Mouse (Mus musculus) cortical plate, adult 2 months (tissue): ENCODE data around the gene Nek5. TPM values are rescaled to one million over a fixed set of nuclear protein-coding genes. Genes with fewer than 3 reads are reported as not detected.

Experiments used
- H3K27ac ChIP-seq: fragments of 200-500 bp; 2 replicates; pipeline ENCODE4 v1.5.1; 2012; ENCODE audit warnings: low read length, control low read depth, inconsistent platforms; ENCODE audit not compliant: insufficient read depth
- H3K4me1 ChIP-seq: fragments of 200-500 bp; 2 replicates; pipeline ENCODE4 v1.6.1; 2011; ENCODE audit warnings: low read length; ENCODE audit not compliant: control insufficient read depth, insufficient read depth
- H3K4me3 ChIP-seq: fragments of 200-500 bp; 2 replicates; pipeline ENCODE4 v1.5.1; 2011; ENCODE audit warnings: mild to moderate bottlenecking, low read length, control low read depth; ENCODE audit not compliant: insufficient read depth
- CTCF ChIP-seq: fragments of 200-500 bp; IDR thresholded peaks from 2 replicates; pipeline ENCODE4 v1.5.1; 2011; ENCODE audit warnings: mild to moderate bottlenecking, control low read depth, low read length; ENCODE audit not compliant: insufficient read depth; ENCODE audit errors: extremely low read depth
- POLR2A ChIP-seq: fragments of 200-500 bp; IDR thresholded peaks from 2 replicates; pipeline ENCODE4 v1.6.1; 2011; ENCODE audit warnings: mild to moderate bottlenecking, low read length, control low read depth; ENCODE audit not compliant: insufficient read depth; ENCODE audit errors: extremely low read depth
- polyA plus RNA-seq: library from polyadenylated mRNA; depleted of rRNA; stranded (reverse); fragments of >200 nt; gene quantifications from 2 replicates; pipeline ENCODE4 v1.2.3, GENCODE M21; 2012

The Nek5 gene
- polyA plus RNA-seq, 1 experiment: 0.33 TPM

GRCm38 (mm10) chr8:22055492-22055877 lies 69.4 kb downstream of the Nek5 start:
- Histone ChIP-seq H3K27ac (no peak overlapping the region), H3K4me1 (no peaks in the 10 kb centered on the region), H3K4me3 (no peak overlapping the region)
- TF ChIP-seq CTCF (no peak), POLR2A (no peak)

- H3K4me1 ChIP-seq: no peaks in the 10 kb centered on the region
- TF ChIP-seq POLR2A (no peak), CTCF (no peak)
- no peak overlapping the region for H3K27ac ChIP-seq
- no peak overlapping the region for H3K4me3 ChIP-seq
These were observed 70.0 kb downstream of the Nek5 start for GRCm38 (mm10) chr8:22054674-22055491.

- H3K4me3 ChIP-seq: no peak overlapping the region
- H3K4me1 ChIP-seq: no peaks in the 10 kb centered on the region
- peak; percentile 51; the same call in 1 of the 2 replicates for TF ChIP-seq CTCF
- TF ChIP-seq POLR2A: no peak
- H3K27ac ChIP-seq: no peak overlapping the region
These were observed 77.0 kb downstream of the Nek5 start for GRCm38 (mm10) chr8:22047699-22048464.

- Histone ChIP-seq H3K27ac (no peak overlapping the region), H3K4me3 (no peak overlapping the region), H3K4me1 (no peaks in the 10 kb centered on the region)
- TF ChIP-seq POLR2A: no peak
- TF ChIP-seq CTCF: no peak
These were observed 81.1 kb downstream of the Nek5 start for GRCm38 (mm10) chr8:22043706-22044105.

GRCm38 (mm10) chr8:22042515-22042914 lies 82.3 kb downstream of the Nek5 start:
- no peak overlapping the region for H3K27ac ChIP-seq
- H3K4me3 ChIP-seq: no peak overlapping the region
- TF ChIP-seq POLR2A: no peak
- TF ChIP-seq CTCF: no peak
- no peaks in the 10 kb centered on the region for H3K4me1 ChIP-seq

- no peak overlapping the region for H3K27ac ChIP-seq
These were observed 84.7 kb downstream of the Nek5 start for GRCm38 (mm10) chr8:22040153-22040509.

GRCm38 (mm10) chr8:22039468-22040152 lies 85.2 kb downstream of the Nek5 start:
- Histone ChIP-seq H3K27ac (no peak overlapping the region), H3K4me3 (no peak overlapping the region), H3K4me1 (no peaks in the 10 kb centered on the region)
- TF ChIP-seq POLR2A (no peak), CTCF (no peak)

More at GRCm38 (mm10) chr8:22040153-22040509, 84.7 kb downstream of the Nek5 start:
- no peak for TF ChIP-seq POLR2A
- Histone ChIP-seq H3K4me1 (no peaks in the 10 kb centered on the region), H3K4me3 (no peak overlapping the region)

- Histone ChIP-seq H3K4me1 (no peaks in the 10 kb centered on the region), H3K4me3 (no peak overlapping the region), H3K27ac (no peak overlapping the region)
- TF ChIP-seq POLR2A (no peak), CTCF (no peak)
These were observed 87.8 kb downstream of the Nek5 start for GRCm38 (mm10) chr8:22037022-22037421.

GRCm38 (mm10) chr8:22036137-22036536 lies 88.7 kb downstream of the Nek5 start:
- no peak overlapping the region for H3K4me3 ChIP-seq
- no peaks in the 10 kb centered on the region for H3K4me1 ChIP-seq
- no peak overlapping the region for H3K27ac ChIP-seq
- TF ChIP-seq POLR2A (no peak), CTCF (no peak)

- no peak for TF ChIP-seq POLR2A
- no peak for TF ChIP-seq CTCF
- H3K27ac ChIP-seq: no peak overlapping the region
- no peak overlapping the region for H3K4me3 ChIP-seq
These were observed 93.9 kb downstream of the Nek5 start for GRCm38 (mm10) chr8:22030990-22031389.

More at GRCm38 (mm10) chr8:22030990-22031389, 93.9 kb downstream of the Nek5 start:
- no peaks in the 10 kb centered on the region for H3K4me1 ChIP-seq
